Mouse (Mus musculus) induced T-regulatory cell, adult 2 months (primary cell): Measurements from ENCODE around the gene Cenpu.
"Not testable (repeated sequence)": the region's sequence is repeated elsewhere in the genome, so short reads cannot be mapped to it uniquely, and the experiment has no call there.

ENCODE experiments used
- DNase-seq: peaks from one replicate; pipeline ENCODE4 v3.0.0-alpha.2; 2012; ENCODE audit warnings: low read depth

Gene Cenpu

GRCm38 (mm10) chr8:46550058-46550457 is 1.8 kb upstream of the Cenpu start:
- peak; percentile 88 for DNase-seq

GRCm38 (mm10) chr8:46551029-46551428 is 799 bp upstream of the Cenpu start:
- DNase-seq = peak; percentile 53

- DNase-seq = no peak
These were observed 575 bp downstream of the Cenpu start for GRCm38 (mm10) chr8:46552441-46552765.

- peak; percentile 68 for DNase-seq
These were observed 7.6 kb downstream of the Cenpu start for GRCm38 (mm10) chr8:46559428-46559827.

GRCm38 (mm10) chr8:46562333-46562732 is 10.5 kb downstream of the Cenpu start:
- no peak for DNase-seq

- no peak for DNase-seq
These were observed 15.2 kb downstream of the Cenpu start for GRCm38 (mm10) chr8:46566914-46567529.

- no peak for DNase-seq
These were observed 16.1 kb downstream of the Cenpu start for GRCm38 (mm10) chr8:46567946-46568345.

- DNase-seq = no peak
These were observed 17.1 kb downstream of the Cenpu start for GRCm38 (mm10) chr8:46568942-46569341.

- no peak for DNase-seq
These were observed 18.0 kb downstream of the Cenpu start for GRCm38 (mm10) chr8:46569659-46570441.

GRCm38 (mm10) chr8:46570673-46571072 is 18.8 kb downstream of the Cenpu start:
- no peak for DNase-seq

GRCm38 (mm10) chr8:46573446-46573845 is 21.6 kb downstream of the Cenpu start:
- no peak for DNase-seq

GRCm38 (mm10) chr8:46573964-46574363 is 22.1 kb downstream of the Cenpu start:
- no peak for DNase-seq

- DNase-seq = no peak
These were observed 27.0 kb downstream of the Cenpu start for GRCm38 (mm10) chr8:46578794-46579193.

GRCm38 (mm10) chr8:46584328-46584727 is 32.5 kb downstream of the Cenpu start:
- DNase-seq = not testable (repeated sequence)

GRCm38 (mm10) chr8:46585576-46585975 is 33.7 kb downstream of the Cenpu start:
- no peak for DNase-seq

- DNase-seq = no peak
These were observed 36.1 kb downstream of the Cenpu start for GRCm38 (mm10) chr8:46587911-46588310.

GRCm38 (mm10) chr8:46588663-46589062 is 36.8 kb downstream of the Cenpu start:
- DNase-seq = no peak

GRCm38 (mm10) chr8:46593067-46593466 is 41.2 kb downstream of the Cenpu start:
- DNase-seq = no peak

- no peak for DNase-seq
These were observed 41.9 kb downstream of the Cenpu start for GRCm38 (mm10) chr8:46593772-46594171.

- peak; percentile 29 for DNase-seq
These were observed 43.8 kb downstream of the Cenpu start for GRCm38 (mm10) chr8:46595593-46595992.

- DNase-seq = no peak
These were observed 44.7 kb downstream of the Cenpu start for GRCm38 (mm10) chr8:46596530-46596929.

- no peak for DNase-seq
These were observed 45.6 kb downstream of the Cenpu start for GRCm38 (mm10) chr8:46597411-46597810.

GRCm38 (mm10) chr8:46598114-46598513 is 46.3 kb downstream of the Cenpu start:
- no peak for DNase-seq

- DNase-seq = no peak
These were observed 46.9 kb downstream of the Cenpu start for GRCm38 (mm10) chr8:46598753-46599152.
